Mouse (Mus musculus) limb, embryonic 11.5 days (tissue): ENCODE data around the gene Hist1h2ae. TPM values are rescaled to one million over a fixed set of nuclear protein-coding genes. Genes with fewer than 3 reads are reported as not detected.
"Not testable (repeated sequence)": the region's sequence is repeated elsewhere in the genome, so short reads cannot be mapped to it uniquely, and the experiment has no call there.

Experiments
- ATAC-seq: fragments of 200-750 bp; cut with Nextera tagmentation; 2 replicates; pipeline ENCODE4 v1.8.0; 2017; ENCODE audit warnings: low read depth; ENCODE audit not compliant: insufficient number of reproducible peaks, low FRiP score, low TSS enrichment
- DNase-seq: peaks from one replicate; pipeline ENCODE4 v3.0.0-alpha.2; 2015; ENCODE audit warnings: low spot score
- H3K27ac ChIP-seq: fragments of 300-500 bp; sonication (generic); replicated peaks from 2 replicates; pipeline ENCODE4 v1.5.1; 2014; ENCODE audit warnings: low read depth, mild to moderate bottlenecking, low read length
- H3K27me3 ChIP-seq: fragments of 300-500 bp; sonication (generic); 2 replicates; pipeline ENCODE4 v1.6.1; 2014; ENCODE audit warnings: mild to moderate bottlenecking, low read length, mixed read lengths; ENCODE audit not compliant: control insufficient read depth, insufficient read depth
- H3K36me3 ChIP-seq: fragments of 300-500 bp; sonication (generic); 2 replicates; pipeline ENCODE4 v1.6.1; 2014; ENCODE audit warnings: mild to moderate bottlenecking, low read length, moderate library complexity, mixed read lengths; ENCODE audit not compliant: control insufficient read depth, insufficient read depth
- H3K4me1 ChIP-seq: fragments of 300-500 bp; sonication (generic); 2 replicates; pipeline ENCODE4 v1.6.1; 2014; ENCODE audit warnings: low read length, mixed read lengths; ENCODE audit not compliant: control insufficient read depth, insufficient read depth
- H3K4me2 ChIP-seq: fragments of 300-500 bp; sonication (generic); 2 replicates; pipeline ENCODE4 v1.6.1; 2014; ENCODE audit warnings: low read depth, mild to moderate bottlenecking, moderate library complexity; ENCODE audit not compliant: severe bottlenecking
- H3K4me3 ChIP-seq: fragments of 300-500 bp; sonication (generic); 2 replicates; pipeline ENCODE4 v1.5.1; 2014; ENCODE audit warnings: low read depth, low read length
- H3K9ac ChIP-seq: fragments of 300-500 bp; sonication (generic); 2 replicates; pipeline ENCODE4 v1.6.1; 2014; ENCODE audit warnings: mild to moderate bottlenecking, low read length
- H3K9me3 ChIP-seq: fragments of 300-500 bp; sonication (generic); 2 replicates; pipeline ENCODE4 v1.6.1; 2016; ENCODE audit warnings: low read length; ENCODE audit not compliant: control insufficient read depth
- WGBS: fragments of 180-500 bp; shearing (Covaris S2); extraction: QIAGEN DNeasy Blood & Tissue Kit; methylation state at CpG from one replicate; pipeline ENCODE4 v1.1.7; 2014; 5-methylcytosine and 5-hydroxymethylcytosine counted together
- polyA plus RNA-seq: library from polyadenylated mRNA; unstranded; fragments of >200 nt; fragmentation: Nextera tagmentation; extraction: Ambion mirVana; gene quantifications from 2 replicates; pipeline ENCODE4 v1.2.1, GENCODE M21; 2014

The Hist1h2ae gene
- polyA plus RNA-seq, 1 experiment from 2014 or later: 102 TPM

- peak overlapping the region; percentile 85 for H3K27ac ChIP-seq
- H3K27me3 ChIP-seq: no peaks in the 10 kb centered on the region
- peak overlapping the region; percentile 46; the same call in 1 of the 2 replicates for H3K9ac ChIP-seq
- H3K4me1 ChIP-seq: peaks cover 6% of the 10 kb centered on the region; the same call in 1 of the 2 replicates
- H3K4me2 ChIP-seq: peak overlapping the region; percentile 29; the same call in 1 of the 2 replicates
- WGBS: 0% methylated on average over 1 of the region's 1 CpGs
- no peaks in the 10 kb centered on the region for H3K9me3 ChIP-seq
- H3K36me3 ChIP-seq: no peaks in the 10 kb centered on the region
- ATAC-seq: no peak
- no peak for DNase-seq
- H3K4me3 ChIP-seq: no peak overlapping the region
Measured at GRCm38 (mm10) chr13:23586940-23587225, 15.9 kb upstream of the Hist1h2ae start.

- Histone ChIP-seq H3K36me3 (no peaks in the 10 kb centered on the region), H3K27me3 (no peaks in the 10 kb centered on the region), H3K4me3 (peak overlapping the region; percentile 3; the same call in 1 of the 2 replicates), H3K9me3 (no peaks in the 10 kb centered on the region), H3K27ac (peak overlapping the region; percentile 85), H3K9ac (peak overlapping the region; percentile 46), H3K4me2 (peak overlapping the region; percentile 29), H3K4me1 (peaks cover 6% of the 10 kb centered on the region; the same call in 1 of the 2 replicates)
- peak; percentile 58 for DNase-seq
- WGBS: 2% methylated on average over 22 of the region's 22 CpGs
- ATAC-seq: no peak
Measured at GRCm38 (mm10) chr13:23586099-23586939, 15.3 kb upstream of the Hist1h2ae start.

GRCm38 (mm10) chr13:23585442-23586098, 14.6 kb upstream of the Hist1h2ae start:
- peak overlapping the region; percentile 77 for H3K9ac ChIP-seq
- H3K4me3 ChIP-seq: peak overlapping the region; percentile 39
- under 1% methylated on average over 21 of the region's 36 CpGs for WGBS
- DNase-seq (peak; percentile 80), ATAC-seq (peak; percentile 88)
- H3K27me3 ChIP-seq, H3K4me1 ChIP-seq, H3K9me3 ChIP-seq, H3K36me3 ChIP-seq: not testable (repeated sequence)
- H3K27ac ChIP-seq: peak overlapping the region; percentile 98
- H3K4me2 ChIP-seq: peak overlapping the region; percentile 70

- peak overlapping the region; percentile 70 for H3K4me2 ChIP-seq
- no peaks in the 10 kb centered on the region for H3K9me3 ChIP-seq
- peak overlapping the region; percentile 98 for H3K27ac ChIP-seq
- ATAC-seq (no peak), DNase-seq (peak; percentile 87)
- peaks cover 9% of the 10 kb centered on the region; the same call in 1 of the 2 replicates for H3K4me1 ChIP-seq
- no peaks in the 10 kb centered on the region for H3K36me3 ChIP-seq
- peak overlapping the region; percentile 39 for H3K4me3 ChIP-seq
- peak overlapping the region; percentile 77 for H3K9ac ChIP-seq
- no peaks in the 10 kb centered on the region for H3K27me3 ChIP-seq
- WGBS: under 1% methylated on average over 21 of the region's 21 CpGs
Measured at GRCm38 (mm10) chr13:23585029-23585441, 14.0 kb upstream of the Hist1h2ae start.

- H3K9me3 ChIP-seq: no peaks in the 10 kb centered on the region
- H3K36me3 ChIP-seq: no peaks in the 10 kb centered on the region
- peak overlapping the region; percentile 77 for H3K9ac ChIP-seq
- peaks cover 9% of the 10 kb centered on the region; the same call in 1 of the 2 replicates for H3K4me1 ChIP-seq
- H3K27ac ChIP-seq: peak overlapping the region; percentile 98
- ATAC-seq: no peak
- H3K27me3 ChIP-seq: no peaks in the 10 kb centered on the region
- peak overlapping the region; percentile 70 for H3K4me2 ChIP-seq
- peak; percentile 50 for DNase-seq
- H3K4me3 ChIP-seq: peak overlapping the region; percentile 39; the same call in 1 of the 2 replicates
Measured at GRCm38 (mm10) chr13:23584331-23584730, 13.3 kb upstream of the Hist1h2ae start.

GRCm38 (mm10) chr13:23583387-23584068, 12.5 kb upstream of the Hist1h2ae start:
- H3K4me1 ChIP-seq: peaks cover 9% of the 10 kb centered on the region; the same call in 1 of the 2 replicates
- peak overlapping the region; percentile 17; the same call in 1 of the 2 replicates for H3K9ac ChIP-seq
- H3K4me3 ChIP-seq: no peak overlapping the region
- ATAC-seq (no peak), DNase-seq (peak; percentile 32)
- H3K4me2 ChIP-seq: no peak overlapping the region
- no peaks in the 10 kb centered on the region for H3K27me3 ChIP-seq
- no peaks in the 10 kb centered on the region for H3K36me3 ChIP-seq
- peak overlapping the region; percentile 98 for H3K27ac ChIP-seq
- H3K9me3 ChIP-seq: no peaks in the 10 kb centered on the region

- no peaks in the 10 kb centered on the region for H3K36me3 ChIP-seq
- peak overlapping the region; percentile 83 for H3K9ac ChIP-seq
- peak overlapping the region; percentile 98 for H3K27ac ChIP-seq
- no peak for ATAC-seq
- no peaks in the 10 kb centered on the region for H3K9me3 ChIP-seq
- no peaks in the 10 kb centered on the region for H3K27me3 ChIP-seq
- peak overlapping the region; percentile 82 for H3K4me2 ChIP-seq
- peak overlapping the region; percentile 54 for H3K4me3 ChIP-seq
- H3K4me1 ChIP-seq: peaks cover 9% of the 10 kb centered on the region; the same call in 1 of the 2 replicates
- 4% methylated on average over 6 of the region's 6 CpGs for WGBS
- DNase-seq: peak; percentile 58
Measured at GRCm38 (mm10) chr13:23582219-23583056, 11.4 kb upstream of the Hist1h2ae start.
